Mouse (Mus musculus) heart, embryonic 11.5 days (tissue): Measurements from ENCODE around the gene Pigm. TPM values are rescaled to one million over a fixed set of nuclear protein-coding genes. Genes with fewer than 3 reads are reported as not detected.

Source experiments
- ATAC-seq: fragments of 200-750 bp; cut with Nextera tagmentation; replicated peaks from 2 replicates; pipeline ENCODE4 v1.8.0; 2017; ENCODE audit warnings: moderate library complexity; ENCODE audit not compliant: insufficient number of reproducible peaks, low FRiP score, low TSS enrichment
- H3K27ac ChIP-seq: fragments of 300-500 bp; sonication (generic); 2 replicates; pipeline ENCODE4 v1.5.1; 2014; ENCODE audit warnings: mild to moderate bottlenecking, low read depth, low read length
- H3K27me3 ChIP-seq: fragments of 300-500 bp; sonication (generic); 2 replicates; pipeline ENCODE4 v1.6.1; 2014; ENCODE audit warnings: mild to moderate bottlenecking, low read length, mixed read lengths; ENCODE audit not compliant: control insufficient read depth, insufficient read depth
- H3K36me3 ChIP-seq: fragments of 300-500 bp; sonication (generic); 2 replicates; pipeline ENCODE4 v1.6.1; 2014; ENCODE audit warnings: mild to moderate bottlenecking, low read length, moderate library complexity, mixed read lengths; ENCODE audit not compliant: control insufficient read depth, insufficient read depth
- H3K4me1 ChIP-seq: fragments of 300-500 bp; sonication (generic); 2 replicates; pipeline ENCODE4 v1.6.1; 2014; ENCODE audit warnings: low read length; ENCODE audit not compliant: control insufficient read depth, insufficient read depth
- H3K4me2 ChIP-seq: fragments of 300-500 bp; sonication (generic); 2 replicates; pipeline ENCODE4 v1.6.1; 2014; ENCODE audit warnings: mild to moderate bottlenecking, moderate library complexity
- H3K4me3 ChIP-seq: fragments of 300-500 bp; sonication (generic); 2 replicates; pipeline ENCODE4 v1.5.1; 2014; ENCODE audit warnings: low read depth, low read length
- H3K9ac ChIP-seq: fragments of 300-500 bp; sonication (generic); 2 replicates; pipeline ENCODE4 v1.6.1; 2014; ENCODE audit warnings: mild to moderate bottlenecking, low read depth, low read length, moderate library complexity
- H3K9me3 ChIP-seq: fragments of 300-500 bp; sonication (generic); replicated peaks from 2 replicates; pipeline ENCODE4 v1.6.1; 2016; ENCODE audit warnings: low read length; ENCODE audit not compliant: control insufficient read depth
- WGBS: fragments of 180-500 bp; shearing (Covaris S2); extraction: QIAGEN DNeasy Blood & Tissue Kit; methylation state at CpG from one replicate; pipeline ENCODE4 v1.1.7; 2014; ENCODE audit not compliant: insufficient replicate concordance; 5-methylcytosine and 5-hydroxymethylcytosine counted together
- polyA plus RNA-seq: library from polyadenylated mRNA; unstranded; fragments of >200 nt; fragmentation: Nextera tagmentation; extraction: Ambion mirVana; gene quantifications from 2 replicates; pipeline ENCODE4 v1.2.1, GENCODE M21; 2014

The Pigm gene
- polyA plus RNA-seq, 1 experiment from 2014 or later: 9.8 TPM

DNA sequence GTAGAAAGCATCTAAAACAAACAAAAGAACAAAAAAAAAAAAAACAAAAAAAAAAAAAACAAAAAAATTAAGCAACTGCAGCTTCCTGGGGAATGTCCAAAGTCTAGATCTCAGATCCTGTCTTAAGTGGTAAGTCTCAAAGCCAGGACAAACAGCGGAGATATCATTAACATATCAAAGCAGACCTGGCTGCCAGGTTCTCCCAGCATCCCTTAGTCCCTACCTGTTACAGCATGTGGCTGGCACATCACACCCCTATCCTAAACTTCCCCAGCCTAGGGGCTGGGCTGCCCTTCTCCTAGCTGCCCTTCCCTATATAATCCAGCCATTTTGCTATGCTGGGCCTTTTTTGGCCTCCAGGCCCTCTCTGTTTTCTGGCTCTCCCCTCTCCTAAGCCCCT is 50.1 kb downstream of the Pigm start:
- H3K27me3 ChIP-seq: no peaks in the 10 kb centered on the region

DNA sequence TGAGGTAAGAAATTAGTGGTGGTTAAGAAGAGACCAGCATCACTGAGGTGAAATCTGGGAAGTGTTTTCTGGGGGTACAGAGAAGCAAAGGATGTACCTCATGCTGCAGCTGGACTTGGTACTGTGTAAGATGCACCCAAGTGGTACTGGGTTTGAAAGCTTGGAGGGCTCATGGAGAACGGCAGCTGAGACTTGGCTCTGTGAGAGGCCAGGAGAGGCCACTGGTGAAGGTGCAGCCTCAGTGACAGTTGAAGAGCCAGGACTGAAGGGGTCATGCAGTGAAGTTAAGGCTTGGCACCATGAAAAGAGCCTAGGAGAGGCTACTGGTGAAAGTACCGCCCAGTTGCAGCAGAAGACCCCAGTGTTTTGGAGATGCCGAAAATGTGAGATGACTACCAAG is 51.5 kb downstream of the Pigm start:
- no peak overlapping the region for H3K4me2 ChIP-seq
- no peaks in the 10 kb centered on the region for H3K36me3 ChIP-seq
- 79% methylated on average over 3 of the region's 3 CpGs for WGBS
- no peak overlapping the region for H3K27ac ChIP-seq
- H3K9me3 ChIP-seq: no peaks in the 10 kb centered on the region
- peaks cover 15% of the 10 kb centered on the region for H3K4me1 ChIP-seq
- ATAC-seq: no peak
- H3K27me3 ChIP-seq: no peaks in the 10 kb centered on the region
- H3K4me3 ChIP-seq: no peak overlapping the region
- H3K9ac ChIP-seq: no peak overlapping the region

More for the DNA sequence above, 50.1 kb downstream of the Pigm start:
- Histone ChIP-seq H3K36me3 (no peaks in the 10 kb centered on the region), H3K9ac (no peak overlapping the region), H3K4me2 (no peak overlapping the region), H3K27ac (no peak overlapping the region), H3K4me1 (peaks cover under 1% of the 10 kb centered on the region; the same call in 1 of the 2 replicates), H3K4me3 (no peak overlapping the region), H3K9me3 (no peaks in the 10 kb centered on the region)
- ATAC-seq: no peak
- WGBS: 47% methylated on average over 1 of the region's 1 CpGs

DNA sequence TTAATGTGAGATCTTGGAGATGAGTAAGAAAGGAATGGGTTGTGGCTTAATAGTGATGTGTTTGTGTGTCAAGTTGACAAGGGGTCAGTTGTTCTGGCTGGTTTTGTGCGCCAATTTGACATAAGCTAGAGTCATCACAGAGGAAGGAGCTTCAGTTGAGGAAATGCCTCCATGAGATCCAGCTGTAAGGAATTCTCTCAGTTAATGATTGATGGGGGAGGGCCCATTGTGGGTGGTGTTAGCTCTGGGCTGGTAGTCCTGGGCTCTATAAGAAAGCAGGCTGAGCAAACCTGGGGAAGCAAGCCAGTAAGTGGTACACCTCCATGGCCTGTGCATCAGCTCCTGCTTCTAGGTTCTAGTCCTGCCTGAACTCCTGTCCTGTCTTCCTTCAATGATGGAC is 52.3 kb downstream of the Pigm start:
- Histone ChIP-seq H3K4me1 (peaks cover 20% of the 10 kb centered on the region), H3K36me3 (no peaks in the 10 kb centered on the region), H3K27ac (no peak overlapping the region), H3K4me3 (no peak overlapping the region), H3K9ac (no peak overlapping the region), H3K4me2 (no peak overlapping the region), H3K27me3 (no peaks in the 10 kb centered on the region), H3K9me3 (no peaks in the 10 kb centered on the region)
- no peak for ATAC-seq
- WGBS: 81% methylated on average over 1 of the region's 1 CpGs

DNA sequence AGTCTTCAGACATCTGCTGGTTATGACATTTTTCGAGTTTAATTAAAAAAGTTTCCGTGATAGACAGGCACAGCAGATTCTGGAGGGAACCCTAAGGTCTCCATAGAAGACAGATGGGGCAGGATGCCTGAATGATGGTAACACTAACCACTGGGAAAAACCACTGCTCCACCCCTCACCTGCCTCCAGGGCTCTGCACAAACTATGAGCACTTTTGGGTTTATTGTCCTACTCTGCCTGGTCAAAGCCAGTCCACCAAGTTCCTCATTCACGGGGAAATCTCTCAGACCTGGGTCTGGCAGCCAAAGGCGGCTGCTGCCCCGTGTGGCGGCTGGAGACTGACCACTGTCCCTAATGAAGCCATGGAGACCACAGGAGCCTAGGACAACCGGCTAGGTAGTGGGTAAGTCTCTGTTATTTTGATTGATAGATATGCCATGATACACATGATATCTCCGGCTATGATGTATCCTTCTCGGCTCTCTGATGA is 54.4 kb downstream of the Pigm start:
- no peak for ATAC-seq
- Histone ChIP-seq H3K4me2 (no peak overlapping the region), H3K9ac (no peak overlapping the region), H3K4me1 (peaks cover 20% of the 10 kb centered on the region), H3K4me3 (no peak overlapping the region), H3K9me3 (no peaks in the 10 kb centered on the region), H3K27me3 (no peaks in the 10 kb centered on the region), H3K27ac (no peak overlapping the region), H3K36me3 (no peaks in the 10 kb centered on the region)
- whole genome bisulfite sequencing: 46% methylated on average over 9 of the region's 9 CpGs

DNA sequence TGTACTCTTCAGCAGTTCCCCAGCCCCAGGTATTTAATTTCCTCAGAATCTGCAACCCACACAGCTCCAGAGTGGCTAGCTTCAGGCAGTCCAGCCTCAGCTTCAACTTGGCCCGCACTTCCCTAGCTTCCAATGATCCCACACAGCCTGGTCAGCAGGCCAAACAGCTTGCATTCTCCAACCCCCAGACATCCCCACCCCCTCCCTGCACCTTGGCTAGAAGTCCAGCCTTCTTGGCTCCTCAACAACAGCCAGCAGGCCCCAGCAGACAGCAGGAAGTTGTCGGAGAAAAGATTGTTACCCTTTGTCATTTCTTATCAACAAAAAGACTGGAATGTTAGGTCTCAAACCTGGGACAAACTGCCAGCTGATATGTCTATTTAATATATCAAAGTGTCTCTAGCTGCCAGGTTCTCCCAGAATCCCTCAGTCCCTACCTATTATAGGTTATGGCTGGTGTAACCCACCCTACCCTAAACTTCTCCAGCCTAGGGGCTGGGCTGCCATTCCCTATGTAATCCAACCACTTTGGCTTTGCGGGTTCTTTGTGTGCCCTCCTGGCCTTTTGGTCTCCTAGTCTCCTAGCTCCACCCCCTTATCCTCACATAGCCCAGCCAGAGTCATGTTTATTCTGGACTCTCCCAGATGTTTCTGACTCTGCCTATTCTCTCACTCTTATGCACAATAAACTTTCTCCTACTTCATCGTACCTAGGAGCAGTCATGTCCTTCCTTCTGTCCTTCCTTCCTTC is 55.7 kb downstream of the Pigm start:
- Histone ChIP-seq H3K4me2 (no peak overlapping the region), H3K27ac (peak overlapping the region; percentile 30; the same call in 1 of the 2 replicates), H3K9me3 (no peaks in the 10 kb centered on the region), H3K36me3 (no peaks in the 10 kb centered on the region), H3K4me1 (peaks cover 22% of the 10 kb centered on the region), H3K4me3 (no peak overlapping the region), H3K27me3 (no peaks in the 10 kb centered on the region), H3K9ac (no peak overlapping the region)
- ATAC-seq: peak; percentile 16; the same call in 1 of the 2 replicates
- 24% methylated on average over 4 of the region's 4 CpGs for WGBS

DNA sequence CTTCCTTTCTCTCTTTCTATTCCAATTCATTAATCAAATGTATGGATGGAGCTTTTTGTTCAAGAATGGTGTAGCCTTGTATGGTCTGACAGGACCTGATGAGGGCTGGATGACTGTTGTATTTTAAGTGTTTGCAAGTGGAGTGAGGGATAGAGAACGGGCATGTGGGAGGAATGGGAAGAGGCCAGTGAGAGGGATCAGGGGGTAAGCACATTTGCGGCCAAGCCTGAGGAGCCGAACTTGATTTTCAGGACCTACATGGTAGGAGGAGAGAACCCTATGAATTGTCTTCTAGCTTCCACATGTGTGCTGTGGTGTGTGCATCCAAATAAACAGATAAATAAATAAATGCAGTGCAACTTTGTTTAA is 56.2 kb downstream of the Pigm start:
- Histone ChIP-seq H3K4me3 (no peak overlapping the region), H3K4me2 (no peak overlapping the region), H3K36me3 (no peaks in the 10 kb centered on the region), H3K27ac (0 out of 2 replicates have a peak overlapping the region, but pooled peaks have one; percentile 2), H3K4me1 (peaks cover 22% of the 10 kb centered on the region), H3K9me3 (no peaks in the 10 kb centered on the region), H3K27me3 (no peaks in the 10 kb centered on the region), H3K9ac (no peak overlapping the region)
- 59% methylated on average over 3 of the region's 3 CpGs for WGBS
- ATAC-seq: no peak

DNA sequence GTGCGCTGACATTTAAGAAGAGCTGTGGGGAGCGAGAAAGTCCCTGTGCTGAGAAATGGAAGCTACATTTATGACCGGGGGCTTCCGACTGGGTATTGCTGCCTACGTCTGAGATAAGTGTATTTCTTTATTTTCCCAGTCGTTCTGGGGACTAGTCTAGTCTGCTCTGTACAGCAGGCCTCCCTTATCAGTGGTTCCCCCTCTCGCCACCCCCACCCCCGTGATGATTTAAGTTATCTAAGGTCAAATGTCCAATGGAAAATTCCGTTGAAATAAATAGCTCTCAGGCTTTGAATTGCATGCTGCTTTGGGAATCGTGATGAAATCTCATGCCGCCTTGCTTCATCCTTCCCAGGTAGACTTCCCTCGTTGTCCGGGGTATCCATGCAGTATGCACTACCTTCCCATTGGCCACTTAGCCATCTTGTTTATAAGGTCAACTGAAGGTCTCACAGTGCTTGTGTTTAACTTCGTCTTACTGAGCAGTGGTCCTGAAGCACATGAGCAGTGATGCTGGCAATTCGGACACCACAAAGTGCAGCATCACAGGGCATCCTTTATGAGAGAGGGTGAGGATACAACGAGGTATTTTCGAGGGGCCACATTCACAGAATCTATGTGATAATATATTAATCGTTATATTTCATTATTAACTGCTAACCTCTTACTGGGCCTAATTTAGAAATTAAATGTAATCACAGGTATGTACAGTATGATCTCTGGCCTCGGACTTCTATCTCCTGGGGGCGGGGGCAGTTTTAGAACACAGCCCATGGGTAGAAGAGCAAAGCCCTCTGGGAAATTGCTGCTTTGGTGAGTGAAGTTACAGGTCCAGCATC is 56.9 kb downstream of the Pigm start:
- Histone ChIP-seq H3K4me3 (no peak overlapping the region), H3K9me3 (no peaks in the 10 kb centered on the region), H3K36me3 (no peaks in the 10 kb centered on the region), H3K27ac (0 out of 2 replicates have a peak overlapping the region, but pooled peaks have one; percentile 2), H3K4me2 (0 out of 2 replicates have a peak overlapping the region, but pooled peaks have one; percentile 7), H3K9ac (no peak overlapping the region), H3K27me3 (no peaks in the 10 kb centered on the region), H3K4me1 (peaks cover 22% of the 10 kb centered on the region)
- ATAC-seq: no peak; the same call in 1 of the 2 replicates
- WGBS: 47% methylated on average over 20 of the region's 20 CpGs
